Mouse (Mus musculus) embryo, embryonic 9.5 days (tissue): Measurements from ENCODE around the gene Ppp1r14c.

Experiments used
- DNase-seq: peaks from one replicate; pipeline ENCODE4 v3.0.0-alpha.2; 2017; ENCODE audit errors: extremely low spot score

Ppp1r14c gene

DNA sequence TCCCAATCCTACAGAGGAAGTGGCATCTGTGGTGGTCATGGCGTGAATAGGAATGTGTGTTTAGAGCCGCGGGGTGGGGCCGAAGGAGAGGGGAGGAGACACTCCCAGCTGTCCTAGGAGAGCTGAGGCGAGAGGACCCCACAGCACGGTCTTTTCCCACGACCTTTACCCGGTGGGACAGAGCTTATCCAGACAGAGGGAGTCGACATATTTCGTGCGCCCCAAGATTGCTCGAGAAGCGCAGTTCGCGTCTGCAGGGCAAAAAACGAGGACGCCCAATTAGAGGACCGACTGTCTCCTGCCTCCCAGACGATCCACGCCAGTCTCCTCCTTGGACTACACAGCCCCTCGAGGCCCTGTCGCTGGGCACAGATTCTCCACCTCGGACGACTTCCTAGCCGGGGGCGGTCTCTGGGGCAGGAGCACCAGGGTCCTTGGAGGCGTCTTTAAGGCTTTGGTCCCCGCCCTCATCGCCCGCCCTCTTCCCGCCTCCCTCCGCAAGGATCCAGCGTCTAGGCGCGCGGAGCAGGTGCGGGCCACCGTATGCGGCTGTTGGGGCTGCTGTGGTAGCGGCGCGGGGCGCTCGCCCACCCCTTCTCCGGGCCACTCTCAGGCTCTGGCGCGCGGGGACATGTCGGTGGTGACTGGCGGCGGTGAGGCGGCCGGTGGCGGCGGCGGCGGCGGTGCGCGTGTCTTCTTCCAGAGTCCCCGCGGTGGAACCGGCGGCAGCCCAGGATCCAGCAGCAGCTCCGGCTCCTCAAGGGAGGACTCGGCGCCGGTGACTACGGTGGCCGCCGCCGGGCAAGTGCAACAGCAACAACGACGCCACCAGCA lies at the start of gene Ppp1r14c:
Ppp1r14c (plus strand) TSS at position 22 of the 834 bp plus-strand sequence.
- DNase-seq: peak; percentile 60

DNA sequence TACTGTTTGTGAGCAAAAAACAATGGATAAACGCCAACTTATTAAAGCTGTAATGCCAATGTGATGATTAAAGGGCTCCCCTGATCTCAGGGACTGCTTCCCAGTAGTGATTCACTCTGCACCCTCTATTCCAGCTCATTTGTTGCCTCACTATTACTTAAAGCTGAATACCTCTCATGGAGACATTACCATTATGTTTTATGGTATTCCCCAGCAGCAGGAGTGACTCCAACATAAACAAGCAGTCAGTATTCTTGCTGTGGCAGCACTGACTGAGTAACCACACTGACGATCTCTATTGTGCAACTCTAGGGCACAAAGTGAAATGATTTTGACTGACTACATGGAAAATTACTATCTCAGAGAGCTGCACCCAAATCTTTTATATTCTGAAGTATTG lies 44.5 kb upstream of the Ppp1r14c start:
- no peak for DNase-seq

DNA sequence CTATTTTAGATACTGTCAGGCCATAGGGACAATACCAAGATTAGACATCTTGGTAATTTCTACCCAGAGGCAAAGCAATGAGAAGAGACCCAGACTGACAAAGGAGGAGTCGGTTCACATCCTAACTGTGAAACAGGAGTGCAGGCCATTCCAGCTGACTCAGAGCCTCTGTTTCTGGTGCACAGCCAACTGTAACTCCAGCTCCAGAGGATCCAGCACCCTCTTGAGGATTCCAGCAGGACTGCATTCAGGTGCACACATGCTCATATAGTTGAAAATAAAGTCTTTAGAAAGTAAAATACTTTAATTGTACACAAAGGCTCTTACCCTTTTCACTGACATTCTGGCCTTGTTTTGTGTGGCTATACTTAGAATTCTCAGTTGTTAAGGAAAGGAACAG lies 40.4 kb upstream of the Ppp1r14c start:
- DNase-seq: no peak

DNA sequence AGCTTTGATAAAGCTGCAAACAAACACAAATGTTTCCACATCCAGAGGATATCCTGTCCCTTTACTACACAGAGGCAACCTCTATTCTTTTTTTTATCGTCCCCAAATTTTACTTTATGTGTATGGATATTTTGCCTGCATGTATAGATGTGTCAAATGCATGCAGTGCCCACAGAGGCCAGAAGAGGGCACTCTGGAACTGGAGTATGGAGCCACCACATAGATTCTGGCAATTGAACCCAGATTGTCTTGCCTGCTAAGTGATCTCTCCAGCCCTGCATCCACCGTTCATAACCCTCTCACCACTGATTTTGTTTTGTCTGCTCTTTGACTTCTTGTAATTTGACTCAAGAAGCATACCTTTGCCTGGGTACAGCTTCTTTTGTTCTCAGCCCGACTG lies 33.0 kb upstream of the Ppp1r14c start:
- DNase-seq: peak; percentile 66

DNA sequence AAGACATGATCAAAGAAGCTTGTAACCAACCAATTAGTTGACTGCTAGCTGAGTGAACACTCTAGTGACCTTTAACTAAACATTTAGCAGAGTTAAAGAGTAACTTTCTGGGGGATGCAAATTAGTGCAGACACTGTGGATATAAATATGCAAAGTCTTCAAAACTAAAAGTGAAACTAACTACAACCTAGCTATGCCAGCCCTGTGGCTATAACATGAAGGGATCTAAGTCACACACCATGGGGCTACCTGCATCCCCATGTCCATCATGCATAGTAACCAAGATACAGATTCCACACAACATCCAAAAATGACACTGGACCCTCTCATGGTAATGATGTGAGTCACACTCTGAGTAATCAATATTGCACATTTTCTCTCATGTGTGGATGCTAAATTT lies 31.3 kb upstream of the Ppp1r14c start:
- DNase-seq: no peak

DNA sequence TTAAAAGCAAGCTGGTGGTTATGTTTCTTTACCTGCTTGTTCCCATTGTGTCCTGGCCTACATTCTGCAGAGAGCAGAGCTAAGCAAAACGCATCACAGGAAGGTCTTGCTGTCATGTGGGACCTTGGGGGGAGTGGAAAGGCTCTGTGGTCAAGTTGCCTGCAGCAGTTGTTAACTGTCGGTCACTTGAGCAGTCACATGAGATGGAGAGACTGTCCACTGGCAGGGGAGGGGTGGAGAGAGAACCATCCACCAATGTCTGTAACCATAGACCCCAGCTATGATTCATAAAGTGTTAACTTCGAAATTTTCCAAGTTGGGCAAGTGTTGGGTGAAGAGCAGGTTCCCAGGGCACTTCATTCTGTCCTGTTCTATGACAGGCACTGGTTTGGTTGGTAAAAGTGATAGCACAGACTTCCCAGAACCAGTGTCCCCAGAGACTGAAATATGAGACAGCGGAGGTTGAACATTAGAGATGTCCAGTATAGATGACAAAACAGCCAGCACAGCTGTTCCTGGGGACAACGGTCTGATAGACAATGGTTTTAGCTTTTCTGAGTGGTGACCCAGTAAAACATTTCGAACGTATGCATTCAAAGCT lies 29.0 kb upstream of the Ppp1r14c start:
- DNase-seq: no peak

DNA sequence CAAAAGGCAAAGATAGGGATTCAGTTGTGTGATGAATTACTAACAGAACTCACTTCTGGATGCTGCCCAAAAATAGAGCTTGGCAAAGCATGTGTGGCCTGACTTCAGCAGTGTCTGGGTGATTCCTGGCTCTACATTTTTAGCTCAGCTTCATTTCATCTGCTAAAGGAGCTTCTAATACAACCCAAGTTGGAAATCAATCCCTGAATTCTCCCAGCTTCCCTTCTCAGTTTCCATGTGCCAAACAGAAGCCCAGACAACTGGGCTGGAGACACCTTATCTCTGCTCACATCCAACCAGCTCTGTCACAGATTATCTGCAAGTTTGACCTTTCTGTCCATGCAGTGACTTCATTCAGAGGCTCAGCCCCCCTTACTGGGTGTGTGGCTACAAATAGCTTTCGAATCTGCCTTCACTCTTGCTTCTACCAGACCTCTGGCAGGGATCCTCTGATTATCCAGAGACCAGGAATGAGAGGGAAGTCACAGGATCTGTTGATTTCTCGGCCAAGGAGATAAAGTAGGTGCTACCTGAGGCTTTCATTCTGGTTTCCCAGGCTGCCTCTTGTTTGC lies 28.4 kb upstream of the Ppp1r14c start:
- DNase-seq: no peak

DNA sequence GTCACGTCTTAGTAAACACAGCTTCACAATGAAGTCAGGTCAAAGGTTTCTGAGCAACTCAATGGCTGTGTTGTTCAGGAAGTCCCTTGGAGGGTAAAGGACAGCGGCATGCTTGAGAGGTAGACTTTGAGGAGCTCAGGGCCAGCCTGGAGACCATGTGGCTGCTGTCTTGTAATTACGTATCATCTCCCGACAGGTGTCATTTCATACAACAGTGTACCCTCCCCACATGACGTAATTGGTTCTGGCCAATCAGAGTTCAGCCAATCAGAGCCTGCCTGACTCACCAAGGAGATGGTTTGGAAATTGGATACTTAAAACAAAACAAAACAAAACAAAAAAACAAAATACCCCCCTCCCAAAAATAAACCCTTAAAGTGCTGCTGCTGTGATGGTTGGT lies 20.2 kb upstream of the Ppp1r14c start:
- DNase-seq: no peak

DNA sequence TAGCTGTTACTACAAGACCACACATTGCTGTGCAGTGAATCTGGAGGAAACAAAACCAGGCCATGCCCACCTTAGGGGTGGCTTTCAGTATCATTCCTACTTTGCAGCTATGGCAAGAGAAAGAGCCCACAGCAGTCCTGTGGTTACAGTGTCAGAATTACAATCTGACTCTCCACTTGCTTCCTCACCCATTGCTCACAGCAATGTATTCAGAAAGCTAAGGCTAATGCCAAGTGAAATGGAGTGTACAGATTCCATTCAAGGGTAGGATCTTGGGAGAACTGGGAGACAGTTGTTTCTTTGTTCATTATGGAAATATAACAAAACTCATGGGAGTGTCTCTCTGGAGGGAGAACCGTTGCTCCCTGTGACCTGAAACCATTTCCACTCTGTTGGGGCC lies 6.3 kb upstream of the Ppp1r14c start:
- no peak for DNase-seq

DNA sequence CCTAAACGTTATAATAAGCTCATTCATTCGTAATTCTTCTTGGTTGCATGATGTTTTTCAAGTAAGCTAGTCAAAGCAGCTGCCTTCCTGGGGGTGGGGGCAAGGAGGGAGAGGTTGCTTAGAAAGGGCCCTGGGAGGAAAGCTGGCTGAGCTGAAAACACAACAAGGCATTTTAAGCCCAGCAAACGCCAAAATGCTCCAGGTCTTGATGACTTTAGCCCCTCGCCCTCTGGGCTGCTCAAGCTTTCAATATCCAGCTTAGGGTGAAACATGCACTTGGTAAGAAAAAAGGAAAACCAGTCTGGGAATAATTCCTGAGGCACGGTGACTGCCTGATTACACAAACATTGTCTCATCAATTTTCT lies 204 bp upstream of the Ppp1r14c start:
- DNase-seq: no peak

DNA sequence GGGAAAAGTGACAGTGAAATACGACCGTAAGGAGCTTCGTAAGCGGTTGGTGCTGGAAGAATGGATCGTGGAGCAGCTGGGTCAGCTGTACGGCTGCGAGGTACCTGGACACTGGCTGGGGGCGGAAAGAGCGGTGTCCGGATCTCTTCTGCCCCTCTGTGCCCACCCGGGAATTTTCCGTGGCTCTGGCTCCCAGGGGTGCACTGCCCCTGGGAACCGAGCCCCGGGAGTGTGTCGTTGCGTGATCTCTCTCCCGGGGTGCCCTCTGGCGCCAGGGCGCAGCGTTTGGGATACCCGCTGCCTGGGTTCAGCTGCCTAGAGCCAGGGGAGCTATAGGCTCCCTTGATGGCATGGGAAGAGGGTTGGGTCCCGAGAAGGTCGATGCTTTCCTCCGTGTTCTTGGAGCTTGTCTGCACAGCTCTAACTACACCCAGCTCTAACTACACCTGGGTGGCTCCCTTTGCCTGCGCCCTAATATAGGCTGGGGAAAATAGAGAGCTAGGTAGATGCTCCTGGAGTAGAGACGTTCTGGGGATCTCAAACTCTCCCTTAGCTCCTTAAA lies 1.1 kb downstream of the Ppp1r14c start:
- peak; percentile 39 for DNase-seq

DNA sequence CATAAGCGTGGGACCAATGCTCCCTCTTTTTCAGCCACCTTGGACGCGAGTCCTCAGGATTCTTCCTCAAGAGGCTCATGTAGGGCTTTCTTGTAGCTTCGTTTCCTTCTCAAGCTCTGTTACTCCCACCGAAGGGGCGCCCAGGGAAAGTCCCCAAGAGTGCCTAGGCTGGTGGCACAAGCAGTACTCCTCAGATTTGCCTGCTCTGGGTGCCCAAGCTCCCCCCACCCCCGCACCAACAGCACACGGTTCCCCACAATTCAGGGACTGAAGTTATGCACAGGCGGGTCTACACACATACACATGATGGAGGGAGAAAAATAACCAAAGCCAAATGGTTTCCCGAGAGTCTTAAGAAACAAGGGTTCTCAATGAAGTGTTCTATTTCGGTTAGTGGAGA lies 1.6 kb downstream of the Ppp1r14c start:
- peak; percentile 15 for DNase-seq

DNA sequence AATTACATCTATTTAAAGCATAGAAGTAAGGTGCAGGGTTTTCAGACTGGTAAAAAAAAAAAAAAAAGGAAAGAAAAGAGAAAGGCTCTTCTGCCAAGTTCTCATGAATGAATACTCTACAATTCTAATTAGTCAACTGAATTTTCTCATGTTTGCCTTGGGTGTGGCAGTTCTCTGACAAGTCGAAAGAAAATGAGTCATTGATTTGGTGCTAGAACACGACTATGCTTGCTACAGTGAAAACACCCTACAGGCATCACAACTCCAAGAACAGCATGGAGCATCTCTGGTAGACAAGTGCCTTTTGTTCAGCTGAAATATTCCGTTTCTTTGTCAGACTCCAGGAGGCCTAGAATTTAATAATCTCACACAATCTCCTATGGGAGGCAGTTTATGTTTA lies 17.3 kb downstream of the Ppp1r14c start:
- DNase-seq: no peak

DNA sequence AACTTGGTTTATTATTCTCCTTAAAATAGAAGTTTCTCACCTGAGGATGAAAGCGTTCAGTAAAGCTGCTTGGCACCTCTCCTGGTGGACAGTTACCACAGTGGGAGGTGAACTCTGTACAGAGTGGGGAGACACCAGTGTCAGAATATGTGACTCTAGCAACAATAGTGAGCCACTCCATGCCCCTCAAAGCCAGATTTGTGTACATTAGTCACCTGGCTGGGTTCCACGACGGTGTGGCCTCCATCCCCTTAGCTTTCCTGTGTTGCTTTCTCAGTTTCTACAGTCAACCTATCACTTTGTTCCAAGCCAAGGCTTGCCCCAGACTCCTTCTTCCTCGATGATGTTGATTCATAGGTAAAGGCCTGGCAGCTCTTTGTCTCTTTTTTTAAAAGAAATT lies 26.4 kb downstream of the Ppp1r14c start:
- DNase-seq: no peak

DNA sequence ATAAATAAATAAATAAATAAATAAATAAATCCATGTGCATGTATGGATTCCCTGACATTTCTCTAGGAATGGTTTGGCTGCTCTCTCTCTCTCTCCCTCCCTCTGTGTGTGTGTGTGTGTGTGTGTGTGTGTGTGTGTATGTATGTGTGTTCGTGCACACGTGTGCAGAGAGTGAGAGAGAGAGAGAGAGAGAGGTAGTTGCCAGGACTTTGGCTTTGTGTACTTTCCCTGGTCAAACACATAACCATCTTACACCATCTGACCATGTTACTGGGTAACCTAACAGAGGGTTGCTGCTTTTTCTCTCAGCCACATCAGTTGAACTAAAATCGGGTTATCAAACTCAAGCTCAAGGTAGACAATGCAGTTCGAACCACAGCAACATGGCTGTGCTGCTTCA lies 27.7 kb downstream of the Ppp1r14c start:
- no peak for DNase-seq

DNA sequence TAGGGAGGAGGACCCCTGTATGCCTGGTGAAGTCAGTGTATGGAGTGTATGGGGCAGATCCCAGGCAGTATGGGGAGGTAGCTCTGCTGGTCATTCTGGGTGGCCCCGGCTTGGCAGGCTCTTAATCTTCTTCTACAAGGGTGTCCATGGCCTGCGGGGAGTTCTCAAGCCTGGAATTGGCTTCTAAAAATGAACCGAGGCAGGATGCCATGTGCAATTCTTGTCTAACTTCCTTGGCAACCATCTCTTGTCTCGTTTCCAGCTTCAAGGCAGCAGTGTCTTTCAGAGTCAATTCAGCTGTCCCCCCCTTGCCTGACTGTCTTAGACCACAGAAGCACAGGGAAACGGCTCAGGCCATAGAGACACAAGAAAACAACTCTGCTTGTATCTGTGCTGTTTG lies 28.3 kb downstream of the Ppp1r14c start:
- DNase-seq: no peak

DNA sequence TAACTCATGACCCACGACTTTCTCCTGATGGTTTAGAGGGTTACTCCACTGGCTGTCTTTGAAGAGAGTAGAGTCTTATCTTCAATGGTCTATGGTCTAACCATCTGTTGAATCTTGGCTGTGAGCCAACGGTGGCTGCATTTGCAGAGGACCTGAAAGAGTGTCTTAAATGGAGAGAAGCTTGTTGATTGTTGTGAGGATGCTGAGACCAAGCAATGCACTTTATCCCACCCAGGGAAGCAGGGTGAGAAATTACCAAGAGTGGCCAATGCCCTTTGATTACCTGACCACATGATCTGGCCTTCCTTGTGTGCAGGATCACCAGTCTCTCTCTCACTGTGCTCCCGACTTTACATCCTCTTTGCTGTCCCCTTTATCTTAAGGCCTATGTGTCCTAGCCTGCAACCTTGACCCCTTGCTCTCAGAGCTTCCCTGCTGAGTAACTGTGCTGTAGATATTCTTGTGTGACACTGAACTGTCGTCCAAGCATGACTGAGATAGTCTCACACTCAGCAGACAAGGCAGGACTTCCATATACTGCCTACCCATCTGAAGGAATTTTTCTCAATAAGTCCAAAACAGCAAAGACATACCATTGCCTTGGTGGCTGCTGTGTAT lies 28.9 kb downstream of the Ppp1r14c start:
- DNase-seq: no peak

DNA sequence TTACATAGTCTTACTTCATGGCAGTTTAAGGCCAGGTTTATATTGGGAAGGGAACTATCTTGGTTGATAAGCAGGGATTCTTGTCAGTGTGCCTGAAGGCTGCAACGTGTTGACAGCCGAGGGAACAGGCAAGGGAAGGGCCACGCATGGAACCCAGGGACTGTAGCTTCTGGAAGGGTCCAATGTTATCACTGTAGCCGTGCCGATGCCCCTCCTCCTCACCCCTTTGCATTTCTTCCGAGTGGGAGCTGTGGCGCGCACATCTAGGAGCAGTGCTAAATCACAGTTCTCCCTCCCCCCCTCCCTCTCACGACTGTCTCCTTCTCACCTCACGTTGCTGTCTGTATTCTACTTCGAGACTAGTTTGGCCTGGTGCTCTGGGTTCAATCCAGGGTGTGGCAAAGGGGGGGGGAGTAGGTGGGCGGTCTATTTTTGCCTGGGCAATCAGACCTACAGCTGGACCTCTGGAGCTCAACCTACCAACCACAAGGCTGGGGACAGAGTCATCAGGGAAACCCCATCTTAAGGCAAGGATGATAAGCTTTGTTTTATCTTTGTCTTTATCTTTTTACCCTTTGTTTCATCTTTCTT lies 29.6 kb downstream of the Ppp1r14c start:
- DNase-seq: no peak

DNA sequence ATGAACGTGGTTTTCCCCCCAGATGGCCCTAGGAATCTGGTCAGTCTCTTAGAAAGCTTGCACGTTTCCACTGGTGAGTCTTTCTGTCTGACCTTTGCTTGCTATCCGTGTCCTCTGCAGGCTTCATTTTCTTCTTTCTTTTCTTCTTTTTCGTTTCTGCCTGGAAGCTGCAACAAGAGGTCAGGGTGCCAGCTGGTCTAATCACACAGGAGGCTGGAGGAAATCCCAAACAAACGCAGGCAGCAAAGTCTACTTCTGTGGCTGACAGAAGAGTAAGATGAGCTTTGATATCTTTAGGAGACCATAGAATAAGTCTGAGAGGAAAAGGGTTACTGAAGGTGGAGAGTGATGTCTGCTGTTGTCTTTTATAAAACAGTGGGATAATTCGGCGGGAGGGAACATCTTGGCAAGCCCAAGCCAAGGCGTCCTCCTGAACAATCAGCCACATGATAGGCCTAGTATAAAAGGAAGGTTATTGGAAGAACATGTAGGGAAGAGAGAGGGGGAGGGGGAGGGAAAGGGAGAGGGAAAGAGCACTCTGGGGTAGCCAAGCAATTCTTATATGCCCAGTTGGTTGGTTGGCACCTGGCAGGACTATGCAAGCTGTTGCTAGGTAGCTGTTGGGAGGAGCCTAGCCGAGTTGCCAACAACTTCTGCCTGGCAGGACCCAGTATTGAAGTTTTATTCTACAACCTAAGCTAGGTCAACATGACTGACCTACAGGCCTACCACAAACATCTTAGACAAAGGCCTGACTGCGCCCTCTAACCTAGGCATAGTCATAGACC lies 30.3 kb downstream of the Ppp1r14c start:
- DNase-seq: no peak

DNA sequence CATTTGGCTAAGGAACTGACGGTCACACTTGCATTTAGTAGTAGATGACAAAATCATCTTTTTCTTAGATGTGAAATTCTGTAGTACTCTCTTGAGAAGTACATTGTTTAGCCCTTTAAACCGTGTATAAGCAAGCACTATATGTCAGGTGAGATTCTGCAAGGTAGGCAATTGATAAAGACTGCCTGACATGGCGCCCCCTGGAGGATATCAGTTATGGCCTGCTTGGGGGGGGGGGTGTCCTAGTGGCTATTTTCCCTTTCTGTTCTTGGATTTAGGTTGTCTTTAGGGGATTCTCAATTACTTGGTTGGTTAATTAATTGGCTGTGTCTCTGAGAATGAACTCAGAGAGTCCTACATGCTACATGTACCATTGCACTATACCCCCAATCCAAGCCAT lies 31.5 kb downstream of the Ppp1r14c start:
- DNase-seq: no peak

DNA sequence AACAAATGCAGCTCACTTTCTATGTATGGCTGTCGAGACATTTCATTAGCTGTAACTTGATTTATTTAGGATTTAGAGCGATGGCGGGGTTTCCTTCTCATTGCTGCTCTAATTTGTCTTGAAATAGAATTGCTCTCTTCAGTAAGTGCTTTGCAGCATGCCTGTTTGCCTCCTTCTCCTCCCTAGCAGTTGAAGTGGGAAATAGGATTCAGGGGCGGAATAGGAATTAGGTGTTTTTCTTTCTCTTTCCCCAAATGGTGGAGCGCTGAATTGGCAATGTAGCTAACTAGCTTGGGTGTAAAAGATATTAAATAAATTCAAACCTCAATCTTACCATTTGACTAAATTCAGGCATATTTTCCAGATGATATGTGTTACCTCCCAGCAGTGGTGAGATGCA lies 32.2 kb downstream of the Ppp1r14c start:
- DNase-seq: no peak
